Mouse (Mus musculus) forebrain, embryonic 13.5 days (tissue): ENCODE measurements around the gene Apbb2. TPM values are rescaled to one million over a fixed set of nuclear protein-coding genes. Genes with fewer than 3 reads are reported as not detected.

Source experiments
- ATAC-seq: fragments of 200-750 bp; cut with Nextera tagmentation; 2 replicates; pipeline ENCODE4 v1.8.0; 2017
- H3K27ac ChIP-seq: fragments of 300-500 bp; sonication (generic); 2 replicates; pipeline ENCODE4 v1.5.1; 2015; ENCODE audit warnings: inconsistent platforms, mild to moderate bottlenecking, moderate library complexity
- H3K27me3 ChIP-seq: fragments of 300-500 bp; sonication (generic); 2 replicates; pipeline ENCODE4 v1.6.1; 2015; ENCODE audit warnings: mild to moderate bottlenecking, inconsistent platforms
- H3K36me3 ChIP-seq: fragments of 300-500 bp; sonication (generic); 2 replicates; pipeline ENCODE4 v1.6.1; 2015; ENCODE audit warnings: mild to moderate bottlenecking, inconsistent platforms; ENCODE audit not compliant: poor library complexity, severe bottlenecking
- H3K4me1 ChIP-seq: fragments of 300-500 bp; sonication (generic); 2 replicates; pipeline ENCODE4 v1.6.1; 2015; ENCODE audit warnings: inconsistent platforms
- H3K4me2 ChIP-seq: fragments of 300-500 bp; sonication (generic); 2 replicates; pipeline ENCODE4 v1.6.1; 2015; ENCODE audit warnings: inconsistent platforms, mild to moderate bottlenecking, moderate library complexity
- H3K4me3 ChIP-seq: fragments of 300-500 bp; sonication (generic); 2 replicates; pipeline ENCODE4 v1.5.1; 2015; ENCODE audit warnings: mild to moderate bottlenecking, inconsistent platforms
- H3K9ac ChIP-seq: fragments of 300-500 bp; sonication (generic); 2 replicates; pipeline ENCODE4 v1.6.1; 2015; ENCODE audit warnings: mild to moderate bottlenecking, inconsistent platforms
- H3K9me3 ChIP-seq: fragments of 300-500 bp; sonication (generic); replicated peaks from 2 replicates; pipeline ENCODE4 v1.6.1; 2016; ENCODE audit warnings: inconsistent platforms
- WGBS: fragments of 180-500 bp; shearing (Covaris S2); methylation state at CpG from one replicate; pipeline ENCODE4 v1.1.7; 2015; 5-methylcytosine and 5-hydroxymethylcytosine counted together
- polyA plus RNA-seq: library from polyadenylated mRNA; unstranded; fragments of >200 nt; fragmentation: Nextera tagmentation; extraction: Ambion mirVana; gene quantifications from 2 replicates; pipeline ENCODE4 v1.2.1, GENCODE M21; 2015

Gene Apbb2
- polyA plus RNA-seq, 1 experiment from 2014 or later: 63.0 TPM

DNA sequence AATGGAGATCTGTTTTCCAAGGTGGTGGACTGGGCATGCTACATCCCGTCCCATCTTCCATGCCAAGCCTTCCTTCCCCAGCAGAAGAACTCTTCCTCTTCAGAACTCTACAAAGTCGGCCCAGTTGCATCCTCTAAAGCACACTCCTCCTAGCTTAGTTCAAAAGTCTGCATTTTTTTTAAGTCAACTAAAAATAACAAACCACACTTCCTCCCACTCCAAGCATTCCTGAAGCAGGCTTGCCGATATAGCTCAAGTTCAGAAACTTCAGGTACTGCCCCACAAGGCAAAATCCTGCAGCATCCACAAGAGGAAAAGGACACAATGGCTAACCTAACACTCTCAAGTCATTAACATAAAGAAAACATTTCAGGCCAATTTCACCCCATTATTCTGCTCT lies 4.9 kb downstream of the Apbb2 start:
- Histone ChIP-seq H3K27ac (no peak overlapping the region), H3K9me3 (no peaks in the 10 kb centered on the region), H3K4me3 (no peak overlapping the region), H3K36me3 (no peaks in the 10 kb centered on the region), H3K4me1 (peaks cover 17% of the 10 kb centered on the region), H3K27me3 (no peaks in the 10 kb centered on the region), H3K4me2 (no peak overlapping the region), H3K9ac (no peak overlapping the region)
- no peak for ATAC-seq
- WGBS: 90% methylated on average over 3 of the region's 3 CpGs

DNA sequence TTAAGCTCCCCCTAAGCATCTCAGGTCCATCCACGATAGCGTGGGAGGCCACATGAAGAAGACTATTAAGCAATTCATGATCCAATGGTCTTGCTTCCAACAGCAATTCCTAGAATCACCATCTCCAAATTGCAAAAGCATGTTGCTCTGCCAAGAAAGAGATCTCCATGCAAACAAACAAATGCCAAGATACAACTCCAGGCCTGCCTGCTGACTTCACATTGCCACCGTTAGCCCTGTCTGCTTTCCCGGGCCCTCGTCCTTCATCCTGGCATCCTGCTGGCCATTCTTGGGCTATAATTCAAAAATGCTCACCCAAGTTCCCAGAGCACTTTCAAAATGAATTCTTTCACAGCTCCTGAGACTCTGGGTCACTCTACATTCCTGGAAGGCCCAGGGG lies 5.6 kb downstream of the Apbb2 start:
- Histone ChIP-seq H3K27ac (no peak overlapping the region), H3K9me3 (no peaks in the 10 kb centered on the region), H3K9ac (no peak overlapping the region), H3K4me1 (peaks cover 17% of the 10 kb centered on the region), H3K4me3 (no peak overlapping the region), H3K4me2 (no peak overlapping the region), H3K36me3 (no peaks in the 10 kb centered on the region), H3K27me3 (no peaks in the 10 kb centered on the region)
- ATAC-seq: no peak
- 88% methylated on average over 5 of the region's 5 CpGs for WGBS

DNA sequence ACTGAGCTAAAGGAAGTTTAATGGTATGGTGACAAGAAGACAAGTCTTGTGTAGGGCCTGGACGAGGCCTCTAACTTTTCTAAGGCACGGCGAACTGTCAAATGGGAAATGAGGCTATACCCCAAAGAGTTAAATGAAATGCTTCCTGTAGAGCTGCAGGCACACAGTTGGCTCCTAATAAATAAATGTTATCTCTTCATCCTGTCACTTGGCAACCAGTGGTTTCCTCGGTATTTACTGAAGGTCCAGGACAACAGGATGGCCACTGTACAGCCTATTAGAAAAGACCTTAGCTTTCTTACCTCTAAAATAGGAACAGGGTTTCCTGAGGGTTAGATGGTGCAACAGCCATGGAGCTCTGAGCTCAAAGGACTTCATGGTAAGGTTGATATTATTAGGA lies 6.7 kb downstream of the Apbb2 start:
- no peaks in the 10 kb centered on the region for H3K27me3 ChIP-seq
- no peaks in the 10 kb centered on the region for H3K36me3 ChIP-seq
- no peak overlapping the region for H3K4me2 ChIP-seq
- H3K27ac ChIP-seq: no peak overlapping the region
- H3K9ac ChIP-seq: no peak overlapping the region
- H3K4me3 ChIP-seq: no peak overlapping the region
- no peaks in the 10 kb centered on the region for H3K9me3 ChIP-seq
- no peak for ATAC-seq
- peaks cover 9% of the 10 kb centered on the region for H3K4me1 ChIP-seq
- 83% methylated on average over 4 of the region's 4 CpGs for WGBS

DNA sequence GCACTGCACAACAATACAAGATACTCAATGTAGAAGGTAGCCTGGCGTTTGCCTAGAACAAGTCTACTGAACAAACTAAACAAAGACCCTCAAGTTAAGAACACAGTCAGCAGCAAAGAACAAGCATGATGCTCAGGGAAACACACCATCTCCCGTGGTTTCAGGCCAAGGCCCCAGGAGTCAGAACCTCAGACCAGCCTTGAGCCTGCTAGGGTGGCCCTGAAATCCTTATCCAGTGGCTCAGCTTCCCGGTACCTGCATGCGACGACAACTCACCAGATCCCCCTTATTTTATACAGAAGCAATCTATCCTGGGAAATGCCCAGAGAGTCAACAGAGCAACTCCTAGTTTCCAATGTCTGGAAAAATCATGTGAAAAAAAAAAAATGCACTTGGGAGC lies 7.2 kb downstream of the Apbb2 start:
- H3K4me2 ChIP-seq: no peak overlapping the region
- no peaks in the 10 kb centered on the region for H3K36me3 ChIP-seq
- no peak overlapping the region for H3K27ac ChIP-seq
- WGBS: 91% methylated on average over 5 of the region's 5 CpGs
- peaks cover 7% of the 10 kb centered on the region; the same call in 1 of the 2 replicates for H3K4me1 ChIP-seq
- H3K9me3 ChIP-seq: no peaks in the 10 kb centered on the region
- ATAC-seq: no peak
- no peak overlapping the region for H3K4me3 ChIP-seq
- H3K9ac ChIP-seq: no peak overlapping the region
- no peaks in the 10 kb centered on the region for H3K27me3 ChIP-seq

DNA sequence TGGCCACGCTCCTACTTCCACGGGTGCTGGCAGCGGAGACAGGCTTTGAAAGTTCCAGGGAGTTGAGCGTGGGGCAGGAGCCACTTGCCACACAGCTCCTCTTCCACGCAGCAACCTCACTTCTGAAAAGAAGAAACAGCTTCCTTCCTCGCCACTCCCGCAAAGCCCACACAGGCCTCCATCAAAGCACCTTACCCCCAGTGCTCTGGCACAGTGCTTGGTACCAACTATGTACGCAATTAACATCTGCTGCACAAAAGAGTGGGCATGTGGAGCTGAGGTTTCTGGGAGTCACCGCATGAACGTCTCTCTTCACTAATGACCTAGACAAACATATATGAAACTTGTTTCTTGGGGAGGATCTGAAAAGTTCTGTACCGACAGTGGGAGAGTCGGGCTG lies 8.3 kb downstream of the Apbb2 start:
- 0 out of 2 replicates have a peak, but pooled peaks cover 6% of the 10 kb centered on the region for H3K4me1 ChIP-seq
- no peaks in the 10 kb centered on the region for H3K36me3 ChIP-seq
- H3K4me2 ChIP-seq: no peak overlapping the region
- WGBS: 85% methylated on average over 12 of the region's 12 CpGs
- H3K9me3 ChIP-seq: no peaks in the 10 kb centered on the region
- ATAC-seq: no peak
- no peaks in the 10 kb centered on the region for H3K27me3 ChIP-seq
- H3K27ac ChIP-seq: no peak overlapping the region
- no peak overlapping the region for H3K4me3 ChIP-seq
- H3K9ac ChIP-seq: no peak overlapping the region

DNA sequence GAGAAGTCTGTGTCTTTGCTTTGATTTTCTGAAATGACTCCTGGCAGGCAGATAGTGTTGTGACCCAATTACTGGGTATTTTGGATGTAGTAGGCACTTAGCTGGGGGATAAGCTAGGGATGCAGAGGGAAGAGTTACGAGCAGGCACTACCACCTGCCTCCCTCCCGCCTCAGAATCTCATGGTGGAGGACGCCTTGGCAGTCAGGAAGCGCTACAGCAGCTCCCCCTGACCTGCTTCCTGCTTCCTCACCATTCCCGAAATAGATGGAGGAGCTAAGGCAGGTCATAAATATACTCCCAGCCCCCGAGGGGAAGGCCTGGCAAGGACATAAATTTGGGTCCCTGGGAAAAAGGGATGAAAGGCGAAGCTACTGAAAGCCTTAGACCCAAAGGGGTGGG lies 9.3 kb downstream of the Apbb2 start:
- 0 out of 2 replicates have a peak, but pooled peaks cover 5% of the 10 kb centered on the region for H3K4me1 ChIP-seq
- no peak for ATAC-seq
- no peak overlapping the region for H3K4me2 ChIP-seq
- H3K27ac ChIP-seq: no peak overlapping the region
- no peak overlapping the region for H3K4me3 ChIP-seq
- no peaks in the 10 kb centered on the region for H3K9me3 ChIP-seq
- H3K27me3 ChIP-seq: no peaks in the 10 kb centered on the region
- no peaks in the 10 kb centered on the region for H3K36me3 ChIP-seq
- H3K9ac ChIP-seq: no peak overlapping the region
- 85% methylated on average over 7 of the region's 7 CpGs for WGBS

DNA sequence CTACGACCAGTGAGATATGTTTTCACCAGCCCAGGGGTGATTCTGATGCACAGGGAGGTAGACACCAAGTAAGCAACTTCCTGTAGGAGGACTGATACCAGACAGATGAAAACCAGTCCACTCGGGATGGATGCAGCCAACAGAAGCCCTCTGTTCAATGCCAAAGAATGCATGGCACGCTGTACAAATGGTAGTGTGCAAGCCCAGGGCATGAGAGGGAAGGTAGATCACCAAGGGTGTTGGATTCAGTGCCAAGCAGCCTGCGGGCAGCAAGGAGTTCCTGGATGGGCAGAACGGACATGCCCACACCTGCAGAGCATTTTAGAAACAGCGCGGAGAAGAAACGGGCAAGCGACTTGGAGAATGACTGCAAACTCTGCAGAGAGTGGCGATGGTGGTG lies 10.8 kb downstream of the Apbb2 start:
- no peak for ATAC-seq
- no peak overlapping the region for H3K9ac ChIP-seq
- no peaks in the 10 kb centered on the region for H3K27me3 ChIP-seq
- peaks cover 10% of the 10 kb centered on the region for H3K4me1 ChIP-seq
- no peak overlapping the region for H3K4me3 ChIP-seq
- H3K36me3 ChIP-seq: no peaks in the 10 kb centered on the region
- 96% methylated on average over 10 of the region's 10 CpGs for WGBS
- no peaks in the 10 kb centered on the region for H3K9me3 ChIP-seq
- no peak overlapping the region for H3K27ac ChIP-seq
- no peak overlapping the region for H3K4me2 ChIP-seq

DNA sequence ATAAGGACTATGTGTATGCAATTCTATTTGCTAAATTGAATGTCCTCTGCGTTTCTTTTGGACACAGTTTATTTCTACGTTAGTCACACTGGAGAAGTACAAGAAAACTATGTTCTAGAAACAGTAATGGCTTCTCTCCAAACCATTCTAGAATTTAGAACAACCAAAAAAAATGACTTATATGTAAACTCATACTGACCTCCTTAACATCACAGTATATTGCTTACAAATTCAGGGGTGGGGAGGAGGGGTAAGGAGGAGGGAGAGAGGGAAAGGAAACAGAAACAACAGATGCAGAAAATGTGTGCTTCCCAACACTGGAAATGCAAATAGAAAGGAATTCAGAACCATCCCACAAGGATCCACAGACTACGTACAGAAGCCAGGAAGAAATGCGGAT lies 11.4 kb downstream of the Apbb2 start:
- H3K4me2 ChIP-seq: no peak overlapping the region
- H3K36me3 ChIP-seq: no peaks in the 10 kb centered on the region
- WGBS: 89% methylated on average over 4 of the region's 4 CpGs
- H3K4me3 ChIP-seq: no peak overlapping the region
- no peaks in the 10 kb centered on the region for H3K27me3 ChIP-seq
- ATAC-seq: no peak
- H3K4me1 ChIP-seq: peaks cover 12% of the 10 kb centered on the region
- no peak overlapping the region for H3K9ac ChIP-seq
- H3K9me3 ChIP-seq: no peaks in the 10 kb centered on the region
- H3K27ac ChIP-seq: no peak overlapping the region

DNA sequence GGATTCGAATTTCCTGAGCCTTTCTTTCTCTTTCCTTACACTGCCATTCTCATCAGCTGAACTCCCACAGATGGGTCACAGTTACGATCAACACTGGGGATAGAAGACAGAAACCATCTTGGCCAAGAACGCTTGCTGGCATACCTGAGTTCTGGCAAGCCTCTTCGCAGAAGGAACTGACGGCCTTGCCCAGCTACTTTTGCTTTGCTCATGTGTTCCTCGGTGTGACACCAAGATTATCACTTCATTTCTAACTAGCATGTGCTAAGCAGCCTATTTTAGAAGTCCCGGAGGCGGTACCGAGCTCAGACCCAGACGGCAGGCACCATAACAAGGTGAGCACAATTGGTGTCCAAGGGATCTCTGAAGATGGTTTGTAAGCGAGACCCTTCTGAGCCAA lies 12.9 kb downstream of the Apbb2 start:
- Histone ChIP-seq H3K4me1 (peaks cover 12% of the 10 kb centered on the region), H3K36me3 (no peaks in the 10 kb centered on the region), H3K9me3 (no peaks in the 10 kb centered on the region), H3K4me2 (no peak overlapping the region), H3K4me3 (no peak overlapping the region), H3K27ac (no peak overlapping the region), H3K9ac (no peak overlapping the region), H3K27me3 (no peaks in the 10 kb centered on the region)
- WGBS: 88% methylated on average over 11 of the region's 11 CpGs
- no peak for ATAC-seq

DNA sequence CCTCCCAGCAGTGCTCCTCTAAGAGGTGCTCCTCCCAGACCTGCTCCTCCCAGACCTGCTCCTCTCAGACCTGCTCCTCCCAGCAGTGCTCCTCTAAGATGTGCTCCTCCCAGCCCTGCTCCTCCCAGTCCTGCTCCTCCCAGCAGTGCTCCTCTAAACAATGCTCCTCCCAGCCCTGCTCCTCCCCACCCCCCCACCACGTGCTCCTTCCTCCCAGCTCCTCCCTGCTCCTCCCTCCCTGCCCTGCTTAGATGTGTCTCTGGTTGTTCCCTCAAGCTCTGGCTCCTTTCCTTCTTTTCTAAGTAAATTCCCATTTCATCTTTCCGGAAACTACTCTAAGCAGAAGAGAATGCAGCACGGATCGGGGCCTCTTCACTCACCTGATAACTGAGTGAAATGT lies 14.2 kb downstream of the Apbb2 start:
- WGBS: 88% methylated on average over 4 of the region's 4 CpGs
- no peak overlapping the region for H3K4me3 ChIP-seq
- no peaks in the 10 kb centered on the region for H3K9me3 ChIP-seq
- no peaks in the 10 kb centered on the region for H3K27me3 ChIP-seq
- H3K9ac ChIP-seq: no peak overlapping the region
- ATAC-seq: no peak
- H3K4me2 ChIP-seq: no peak overlapping the region
- peaks cover 12% of the 10 kb centered on the region for H3K4me1 ChIP-seq
- H3K27ac ChIP-seq: no peak overlapping the region
- H3K36me3 ChIP-seq: no peaks in the 10 kb centered on the region

DNA sequence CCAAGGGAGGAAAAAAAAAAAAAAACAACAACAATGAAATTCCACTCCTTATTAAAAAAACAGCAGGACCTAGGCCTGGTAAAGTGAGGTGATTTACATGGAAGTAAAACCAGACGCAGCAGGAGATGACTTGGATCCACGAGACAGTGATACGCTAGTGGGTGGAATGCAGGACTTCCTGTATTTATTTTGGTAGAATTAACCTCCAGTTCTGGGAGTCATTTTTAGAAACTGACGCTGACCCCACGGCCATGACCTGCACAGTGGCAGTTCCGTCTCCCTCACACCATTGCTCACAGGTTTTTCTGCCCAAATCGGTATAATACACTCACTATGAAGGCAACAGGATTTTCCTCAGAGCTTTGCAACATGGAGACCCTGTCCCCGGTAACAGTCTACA lies 14.8 kb downstream of the Apbb2 start:
- H3K4me2 ChIP-seq: no peak overlapping the region
- 68% methylated on average over 8 of the region's 8 CpGs for WGBS

DNA sequence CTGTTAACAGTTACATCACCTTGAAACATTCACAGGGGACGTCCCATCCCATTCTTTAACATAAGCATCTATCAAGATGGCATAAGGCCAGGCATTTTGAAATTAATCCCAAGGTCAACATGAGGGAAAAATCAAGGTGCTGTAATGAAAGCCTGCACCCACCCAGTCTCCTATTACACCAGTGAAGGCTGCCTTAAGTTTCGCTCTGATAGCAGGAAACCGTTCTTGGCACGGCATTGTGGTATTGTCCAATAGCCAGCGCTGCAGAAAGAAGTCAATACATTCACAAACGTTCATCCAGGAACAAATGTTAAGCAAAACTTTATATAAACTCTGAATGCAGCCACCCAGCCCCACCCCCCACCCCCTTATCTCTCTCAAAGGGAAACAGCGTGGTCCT lies 15.4 kb downstream of the Apbb2 start:
- Histone ChIP-seq H3K4me1 (peaks cover 12% of the 10 kb centered on the region), H3K4me2 (no peak overlapping the region), H3K9me3 (no peaks in the 10 kb centered on the region), H3K9ac (no peak overlapping the region), H3K27ac (no peak overlapping the region), H3K4me3 (no peak overlapping the region), H3K36me3 (no peaks in the 10 kb centered on the region), H3K27me3 (no peaks in the 10 kb centered on the region)
- 47% methylated on average over 7 of the region's 7 CpGs for WGBS
- no peak for ATAC-seq

More for the DNA sequence above, 14.8 kb downstream of the Apbb2 start:
- no peak for ATAC-seq
- no peak overlapping the region for H3K9ac ChIP-seq
- H3K4me3 ChIP-seq: no peak overlapping the region
- H3K9me3 ChIP-seq: no peaks in the 10 kb centered on the region
- no peaks in the 10 kb centered on the region for H3K36me3 ChIP-seq
- no peaks in the 10 kb centered on the region for H3K27me3 ChIP-seq
- peaks cover 12% of the 10 kb centered on the region for H3K4me1 ChIP-seq
- no peak overlapping the region for H3K27ac ChIP-seq

DNA sequence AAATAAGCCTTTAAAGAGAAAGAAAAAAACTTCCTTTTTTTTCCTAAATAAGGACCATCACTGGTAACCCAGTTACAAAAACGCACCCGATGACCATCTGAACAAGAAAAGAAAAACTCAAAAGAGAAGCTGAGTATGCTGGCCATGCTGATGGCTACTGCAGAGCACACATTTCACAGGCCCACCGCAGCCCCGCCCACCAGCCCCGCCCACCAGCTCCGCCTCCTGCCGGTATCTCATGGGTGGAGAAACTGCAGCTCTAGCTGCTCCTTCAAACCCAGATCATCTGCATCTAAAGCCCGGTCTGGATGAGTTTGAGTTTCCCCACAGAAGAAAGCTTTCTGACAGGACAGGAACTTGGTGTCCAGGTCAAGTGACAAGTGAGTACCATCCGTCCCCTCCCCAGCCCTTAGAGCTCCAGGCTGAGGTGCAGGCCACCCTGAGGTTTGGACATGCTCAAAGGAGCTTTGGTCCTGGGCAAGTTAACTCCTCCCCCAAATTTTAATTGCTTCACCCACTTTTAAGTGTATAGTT lies 16.2 kb downstream of the Apbb2 start:
- Histone ChIP-seq H3K9me3 (no peaks in the 10 kb centered on the region), H3K27me3 (no peaks in the 10 kb centered on the region), H3K36me3 (no peaks in the 10 kb centered on the region), H3K4me1 (peaks cover 12% of the 10 kb centered on the region), H3K4me3 (no peak overlapping the region), H3K4me2 (no peak overlapping the region), H3K9ac (no peak overlapping the region), H3K27ac (no peak overlapping the region)
- 27% methylated on average over 9 of the region's 9 CpGs for WGBS
- no peak for ATAC-seq
